Mouse (Mus musculus): ENCODE measurements at regions not wholly inside any gene's neighbourhood (a gene's known extent, or its start where the extent isn't known, plus 50 kb on each side); places are given as distances from the start of the nearest gene placed in this dataset.

DNA sequence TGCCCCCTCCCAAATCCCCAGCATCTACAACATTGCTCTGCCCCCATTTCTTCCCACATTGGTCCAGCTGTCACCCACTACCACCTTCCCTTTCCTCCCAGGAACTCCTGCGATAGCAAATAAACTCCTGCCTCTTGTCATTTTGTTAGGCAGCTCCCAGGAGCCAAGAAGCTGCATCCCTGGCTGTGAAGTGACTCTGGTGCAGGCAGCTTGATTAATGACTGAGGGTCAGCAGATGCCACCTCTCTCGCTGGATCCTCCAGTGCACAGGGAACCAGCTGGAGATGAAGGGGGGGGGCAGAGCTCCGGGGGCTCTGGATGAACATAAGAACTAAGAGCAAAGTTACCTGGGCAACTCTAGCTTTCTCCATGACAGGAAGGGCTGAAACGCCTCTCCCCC, 235.2 kb downstream of the Gm45692 start:
- DNase-seq (ENCODE audit: low spot score): no peak

DNA sequence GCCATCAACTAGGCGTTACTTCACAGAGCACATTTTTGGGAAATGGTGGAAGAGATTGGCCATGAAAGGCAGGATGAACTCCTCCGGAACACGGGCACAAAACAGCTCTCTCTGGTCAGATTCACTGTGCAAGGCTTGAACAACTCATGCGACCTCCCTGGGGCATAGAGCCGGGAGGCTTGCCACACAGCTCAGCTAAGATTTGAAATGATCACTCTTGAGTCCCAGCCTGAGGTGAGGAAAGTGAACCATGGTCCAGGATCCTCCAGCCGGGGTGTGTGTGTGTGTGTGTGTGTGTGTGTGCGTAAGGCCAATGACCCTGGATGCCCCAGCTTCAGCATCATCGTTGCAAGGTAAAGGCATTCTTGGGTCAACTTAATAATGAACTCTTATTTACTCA, 237.5 kb downstream of the Gm45692 start:
- no peak for DNase-seq (ENCODE audit: low spot score)

DNA sequence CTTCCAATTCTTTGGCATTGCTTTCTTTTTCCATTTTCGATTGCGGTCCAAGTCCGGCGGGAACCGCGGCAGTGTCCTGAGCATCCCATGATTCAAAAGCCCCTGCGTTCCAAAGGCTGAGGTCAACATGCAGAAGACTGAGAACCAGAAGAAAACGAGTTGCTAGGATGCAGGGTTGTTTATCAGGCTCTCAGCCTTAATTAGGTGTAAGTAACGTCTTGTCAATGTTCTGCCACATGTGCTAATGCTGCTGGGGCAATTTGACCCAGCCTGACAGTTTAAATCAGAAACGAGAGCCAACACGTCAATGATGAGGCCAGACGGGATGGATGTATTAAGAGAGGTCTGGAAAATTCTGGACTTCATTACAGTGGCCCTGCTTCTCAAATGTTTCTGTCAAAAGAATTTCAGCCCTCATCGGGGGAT, 239.4 kb downstream of the Gm45692 start:
- no peak for DNase-seq (ENCODE audit: low spot score)

DNA sequence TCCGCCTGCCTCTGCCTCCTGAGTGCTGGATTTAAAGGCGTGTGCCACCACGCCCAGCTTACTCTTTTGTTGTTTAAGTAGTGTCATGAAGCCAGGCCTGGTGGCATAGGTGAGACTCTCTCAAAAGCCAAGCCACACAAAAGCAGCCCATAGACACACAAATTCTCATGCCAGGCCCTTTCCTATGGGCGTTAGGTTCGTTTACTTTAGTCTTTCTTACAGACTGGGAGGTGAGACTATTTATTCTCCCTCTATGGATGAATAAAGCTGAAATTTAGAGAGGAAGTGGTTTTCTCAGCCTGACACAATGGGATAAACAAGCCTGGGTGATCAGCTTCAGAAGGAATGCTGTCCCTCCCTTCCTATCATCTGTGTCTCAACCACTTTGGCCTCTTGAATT, 243.0 kb downstream of the Gm45692 start:
- no peak for DNase-seq (ENCODE audit: low spot score)

DNA sequence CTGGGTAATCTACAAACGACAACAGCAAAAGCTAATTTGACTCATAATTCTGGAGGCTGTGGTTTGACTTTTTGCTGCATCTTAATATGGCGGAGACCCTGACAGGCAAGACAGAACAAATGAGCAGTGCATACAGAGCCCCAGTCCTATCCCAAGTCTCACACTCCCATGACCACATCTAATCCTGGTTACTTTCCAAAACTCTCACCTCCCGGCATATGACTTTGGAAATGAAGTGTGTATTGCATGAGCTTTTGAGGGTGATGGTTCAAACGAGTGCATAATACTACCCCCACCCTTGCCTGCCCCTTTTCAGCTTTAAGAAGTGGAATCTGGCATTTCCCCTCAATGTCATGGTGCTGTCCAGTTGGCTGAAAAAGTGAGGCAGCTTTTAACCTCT, 244.3 kb downstream of the Gm45692 start:
- no peak for DNase-seq (ENCODE audit: low spot score)

DNA sequence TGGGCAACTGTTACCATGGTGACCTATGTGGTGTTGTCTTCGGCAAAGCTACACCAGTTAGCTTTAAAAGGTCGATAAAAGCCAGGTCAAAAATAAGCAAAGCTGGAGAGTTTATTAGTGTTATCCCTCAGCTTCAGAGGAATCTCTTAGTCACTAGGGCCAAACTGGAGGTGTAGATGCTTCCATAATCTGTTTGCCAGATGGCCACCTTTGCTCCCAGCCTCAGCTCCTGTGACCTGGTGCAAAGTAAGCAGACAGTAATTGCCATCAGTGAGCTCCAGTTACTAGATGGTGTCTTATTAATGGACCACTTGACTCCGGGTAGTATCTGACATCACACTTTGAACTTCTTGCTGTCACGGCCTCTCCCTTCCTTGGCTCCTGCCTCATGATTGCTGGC, 245.3 kb downstream of the Gm45692 start:
- DNase-seq (ENCODE audit: low spot score): no peak

DNA sequence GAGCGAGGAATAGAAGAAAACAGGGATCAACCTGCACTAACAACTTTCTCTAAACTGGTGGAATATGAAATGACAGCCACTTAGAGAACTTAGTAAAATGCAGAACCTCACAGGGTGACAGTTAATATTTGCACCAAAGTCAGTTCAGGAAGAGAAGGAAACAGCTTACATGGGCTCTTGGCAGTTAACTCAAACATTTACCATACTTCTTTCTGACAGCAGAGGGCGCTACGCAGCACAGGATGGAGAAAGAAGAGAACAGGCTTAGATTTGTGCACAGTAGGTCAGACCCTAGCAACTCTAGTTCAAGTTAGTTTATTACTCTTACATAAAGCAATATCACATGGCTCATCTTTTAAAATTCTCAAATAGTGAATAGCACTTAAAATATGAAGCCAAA, 261.3 kb downstream of the Gm45692 start:
- peak; percentile 68 for DNase-seq (ENCODE audit: low spot score)

DNA sequence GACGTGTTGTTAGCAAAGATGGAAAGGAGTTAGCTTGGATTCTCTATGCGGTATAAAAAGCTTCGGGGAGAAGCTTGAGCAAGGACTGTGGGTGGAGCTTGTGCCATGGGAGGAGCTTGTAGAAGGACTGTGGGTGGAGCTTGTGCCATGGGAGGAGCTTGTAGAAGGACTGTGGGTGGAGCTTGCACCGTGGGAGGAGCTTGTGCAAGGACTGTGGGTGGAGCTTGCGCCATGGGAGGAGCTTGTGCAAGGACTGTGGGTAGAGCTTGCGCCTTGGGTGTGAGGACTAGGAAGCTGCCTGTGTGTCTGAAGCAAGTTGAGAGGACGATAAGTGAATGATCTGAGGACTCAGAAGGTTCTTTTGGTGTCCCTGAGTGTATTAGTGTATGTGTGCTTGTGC, 263.1 kb downstream of the Gm45692 start:
- DNase-seq (ENCODE audit: low spot score): no peak

DNA sequence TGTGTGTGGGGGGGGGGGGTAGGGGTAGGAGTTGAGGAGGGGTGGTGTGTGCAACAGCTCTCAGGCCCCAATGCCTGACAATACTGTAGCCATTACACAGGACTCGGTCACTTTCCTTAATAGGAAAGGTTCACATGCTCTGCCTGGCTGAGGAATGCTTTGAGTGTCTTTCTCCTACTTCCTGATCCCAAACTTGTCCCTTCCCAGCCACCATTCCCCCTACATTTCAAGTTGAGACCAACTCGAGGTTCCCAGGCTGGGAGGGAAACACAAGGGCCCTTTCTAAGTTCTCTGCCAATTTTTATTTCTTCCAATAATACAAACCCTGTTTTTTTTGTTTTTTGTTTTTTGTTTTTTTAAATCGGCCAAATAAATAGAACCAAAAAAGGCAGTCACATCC, 264.6 kb downstream of the Gm45692 start:
- DNase-seq (ENCODE audit: low spot score): no peak

DNA sequence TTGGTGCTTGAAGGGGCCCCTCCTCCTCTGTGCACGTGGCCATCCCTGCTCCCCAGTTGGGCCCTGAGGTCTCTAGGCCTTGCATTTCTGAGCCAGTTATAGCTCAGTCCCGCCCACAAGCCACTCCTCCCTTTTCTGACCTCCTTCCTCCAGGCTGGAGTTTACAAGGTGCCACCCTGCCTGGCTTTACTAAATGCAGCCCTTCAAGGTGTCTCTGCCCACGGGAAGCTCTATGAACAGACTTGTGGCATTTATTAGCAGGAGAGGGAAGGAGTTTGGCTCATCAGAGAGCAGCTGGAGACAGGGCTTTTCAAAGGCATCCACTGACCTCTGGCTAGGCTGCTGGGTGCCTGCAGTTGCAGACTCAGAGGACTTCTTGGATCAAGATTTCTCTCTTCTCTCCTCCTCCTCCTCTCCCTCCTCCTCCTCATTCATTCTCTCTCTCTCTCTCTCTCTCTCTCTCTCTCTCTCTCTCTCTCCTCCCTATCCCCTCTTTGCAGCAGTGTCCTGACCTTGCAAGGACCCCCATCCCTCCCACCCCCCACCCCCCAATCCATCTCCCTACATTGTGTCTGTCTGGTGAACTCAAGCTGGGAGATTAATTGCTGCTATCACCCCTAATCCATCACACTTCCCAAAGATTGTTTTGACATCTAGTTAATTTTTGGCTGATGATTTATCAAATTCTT, 265.1 kb downstream of the Gm45692 start:
- DNase-seq (ENCODE audit: low spot score): peak; percentile 23

DNA sequence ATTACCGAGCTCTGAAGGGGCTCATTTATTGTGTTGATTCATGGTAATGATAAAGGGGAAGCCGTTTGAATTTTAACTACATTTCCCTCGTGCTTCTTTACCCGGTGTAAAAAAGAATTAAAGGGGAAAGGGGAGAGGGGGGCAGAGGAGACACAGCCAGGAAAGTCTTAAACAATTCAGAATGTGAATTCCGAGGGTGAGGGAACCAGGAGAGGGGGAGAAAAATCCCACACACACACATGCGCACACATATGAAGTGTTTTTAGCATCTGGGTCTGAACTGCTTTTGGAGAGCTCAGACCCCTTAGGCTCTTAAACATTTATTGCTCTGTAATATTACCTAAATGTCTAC, 265.6 kb downstream of the Gm45692 start:
- no peak for DNase-seq (ENCODE audit: low spot score)

DNA sequence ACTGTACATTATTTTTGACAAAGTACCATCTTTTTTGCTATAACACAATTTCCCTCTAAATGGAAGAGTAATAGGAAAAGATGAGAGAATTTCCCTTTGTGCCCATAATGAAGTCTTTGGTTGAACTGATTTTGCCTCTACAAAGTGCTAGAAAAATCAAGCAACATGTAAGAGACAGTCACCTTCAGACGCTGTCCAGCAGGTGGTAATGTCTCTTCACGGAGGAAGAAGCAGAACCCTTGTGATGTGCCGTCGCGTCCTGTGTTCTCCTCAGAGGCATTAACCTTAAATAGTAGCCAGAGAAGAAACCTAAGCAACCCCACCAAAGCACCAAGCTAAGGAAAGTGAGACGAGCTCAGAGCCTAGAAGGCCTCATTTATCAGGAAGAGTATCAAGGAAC, 275.7 kb downstream of the Gm45692 start:
- no peak for DNase-seq (ENCODE audit: low spot score)

DNA sequence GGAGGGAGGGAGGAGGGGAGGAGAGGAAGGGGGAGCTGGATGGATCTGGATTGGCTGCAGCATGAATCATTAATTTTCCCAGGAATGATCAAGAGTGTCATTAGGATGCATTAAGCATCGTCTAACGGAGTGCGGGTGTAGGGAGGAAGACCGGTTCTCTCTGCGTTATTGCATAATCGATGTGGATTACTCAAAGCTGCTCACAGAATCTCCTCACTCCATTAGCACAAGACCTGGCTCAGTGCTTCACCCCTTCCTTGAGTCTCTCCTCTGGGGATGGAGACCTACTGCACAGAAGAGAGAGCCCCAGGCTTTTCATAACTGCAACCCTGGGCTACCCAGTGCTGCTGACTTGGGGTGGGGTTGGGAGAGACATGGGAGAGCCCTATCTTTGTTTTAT, 300.7 kb downstream of the Gm45692 start:
- DNase-seq (ENCODE audit: low spot score): no peak

DNA sequence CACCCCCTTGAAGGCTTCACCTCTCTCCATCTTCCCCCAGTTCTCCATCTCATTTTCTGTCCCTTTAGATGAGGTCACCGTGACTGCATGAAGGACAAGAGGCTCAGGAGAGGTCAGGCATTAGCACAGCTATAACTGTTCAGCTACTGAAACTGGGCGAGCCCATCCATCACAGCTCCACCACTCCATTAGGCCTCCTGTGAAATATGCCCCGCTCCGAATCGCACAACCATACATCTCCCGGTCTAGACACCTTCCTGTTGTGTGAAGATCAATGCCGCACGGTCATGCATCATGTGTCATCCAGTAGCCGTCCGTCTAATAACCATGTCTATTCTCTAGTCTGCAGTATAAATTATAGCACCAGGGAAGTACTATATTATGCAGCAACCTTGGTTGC, 301.2 kb downstream of the Gm45692 start:
- no peak for DNase-seq (ENCODE audit: low spot score)

DNA sequence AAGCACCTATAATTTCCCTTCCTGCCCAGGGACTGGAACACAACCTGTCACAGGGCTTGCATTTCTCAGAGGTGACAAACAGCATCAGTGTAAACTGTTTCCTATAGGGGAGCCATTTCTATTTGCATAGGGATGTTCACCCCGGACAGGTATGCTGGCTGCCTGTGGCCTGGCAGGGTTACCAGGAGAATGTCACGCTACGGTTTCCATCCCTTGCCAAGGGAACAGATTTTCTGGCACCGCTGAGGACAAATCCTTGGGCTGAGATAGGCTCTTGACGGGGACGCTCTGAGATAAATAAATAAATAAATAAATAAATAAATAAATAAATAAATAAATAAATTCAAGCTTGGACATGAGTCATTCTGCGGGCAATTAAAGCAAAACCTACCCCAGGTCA, 308.0 kb downstream of the Gm45692 start:
- no peak for DNase-seq (ENCODE audit: low spot score)

DNA sequence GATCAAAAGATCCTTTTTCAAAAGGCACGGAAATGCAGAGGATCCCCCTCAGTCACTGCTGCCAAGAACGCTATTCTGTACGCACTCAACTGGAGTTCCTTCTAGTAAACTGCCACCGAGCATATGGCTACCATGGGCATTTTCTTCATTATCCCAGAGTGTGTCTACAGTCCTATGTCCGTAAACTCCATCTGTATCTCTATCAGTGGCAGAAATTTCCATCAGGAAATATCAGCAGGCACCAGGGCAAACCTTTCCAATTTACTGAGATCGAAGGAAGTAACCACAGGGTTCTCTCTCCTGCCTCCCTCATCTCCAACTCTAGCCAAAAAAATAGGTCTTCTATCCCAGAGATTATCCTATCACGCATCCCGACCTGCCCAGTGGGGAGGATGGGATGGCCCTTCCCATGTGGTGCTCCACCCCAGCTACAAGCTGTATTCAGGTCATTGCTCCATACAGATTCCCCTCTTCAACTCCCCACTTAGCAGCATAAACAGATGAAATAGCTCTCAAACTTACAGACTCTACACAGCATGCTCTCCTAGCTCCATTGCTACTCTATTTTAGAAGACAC, 310.5 kb downstream of the Gm45692 start:
- no peak for DNase-seq (ENCODE audit: low spot score)

DNA sequence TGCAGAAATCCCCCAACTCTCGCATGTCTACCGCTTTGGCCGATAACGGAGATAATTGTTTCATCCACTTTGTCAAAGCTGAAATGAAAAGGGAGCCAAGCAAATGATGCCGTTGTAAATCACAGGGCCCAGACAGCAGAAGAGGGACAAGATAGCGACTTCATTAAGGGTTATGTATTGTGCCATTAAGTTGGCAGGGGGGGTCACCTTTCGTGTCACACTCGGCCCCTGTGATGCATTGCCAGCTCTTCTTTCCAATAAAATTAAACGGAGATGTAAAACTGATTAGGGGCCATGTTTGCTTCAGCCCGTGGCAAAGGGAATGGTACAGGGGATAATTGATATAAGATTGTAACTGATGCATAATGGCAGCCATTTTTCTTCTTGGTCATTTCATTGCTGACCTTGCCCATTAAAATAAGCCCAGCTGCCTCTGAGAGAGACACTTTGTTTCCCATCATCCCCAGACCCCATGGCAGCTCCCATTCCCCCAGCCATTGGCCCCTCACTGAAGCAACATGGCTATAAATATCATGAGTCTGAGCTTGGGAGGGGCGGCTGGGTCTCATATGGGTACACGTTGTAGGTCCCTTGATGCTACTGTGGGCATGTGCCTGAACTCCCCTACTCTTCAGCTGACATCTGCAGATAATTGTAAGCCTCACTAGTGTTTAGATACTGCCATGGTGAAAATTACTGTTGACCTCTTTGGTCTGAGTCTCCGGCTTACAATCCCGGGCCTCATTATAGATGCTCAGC, 313.0 kb downstream of the Gm45692 start:
- DNase-seq (ENCODE audit: low spot score): no peak

DNA sequence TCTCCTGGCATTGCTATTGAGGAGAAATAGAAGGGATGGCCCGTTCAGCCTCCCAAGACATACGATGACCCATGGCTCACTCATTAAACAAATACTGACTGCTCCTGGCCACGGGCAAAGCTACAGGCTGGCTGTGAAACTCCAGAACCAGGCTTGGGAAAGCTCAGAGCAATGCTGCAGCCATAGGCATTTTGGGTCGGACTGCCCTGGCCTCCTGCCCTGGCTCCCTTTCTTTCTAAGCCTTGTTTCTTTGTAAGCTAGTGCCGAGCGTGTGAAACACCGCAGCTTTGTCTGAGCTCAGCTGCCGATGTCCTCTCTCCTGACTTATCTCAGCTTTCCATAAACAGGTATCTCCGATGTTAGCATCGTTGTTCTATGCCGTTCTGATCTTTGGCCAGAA, 316.9 kb downstream of the Gm45692 start:
- DNase-seq (ENCODE audit: low spot score): no peak

DNA sequence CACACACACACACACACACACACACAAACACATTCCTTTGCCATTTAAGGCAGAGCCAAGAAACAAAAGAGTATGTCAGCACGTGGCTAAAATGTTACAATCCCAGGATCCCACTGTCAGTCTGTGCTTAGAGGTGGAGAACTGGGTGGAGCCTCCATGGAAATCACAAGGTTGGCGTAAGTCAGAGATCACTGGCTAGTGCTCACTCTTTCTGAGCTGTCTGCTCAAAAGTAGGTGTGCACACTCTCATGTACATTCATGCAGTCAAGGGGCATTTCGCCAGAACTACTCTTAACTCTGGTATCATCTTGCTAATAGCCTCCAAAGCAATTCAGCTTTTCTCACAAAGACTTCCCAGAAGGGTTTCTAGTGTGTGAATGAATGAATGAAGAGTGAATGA, 318.2 kb downstream of the Gm45692 start:
- no peak for DNase-seq (ENCODE audit: low spot score)

DNA sequence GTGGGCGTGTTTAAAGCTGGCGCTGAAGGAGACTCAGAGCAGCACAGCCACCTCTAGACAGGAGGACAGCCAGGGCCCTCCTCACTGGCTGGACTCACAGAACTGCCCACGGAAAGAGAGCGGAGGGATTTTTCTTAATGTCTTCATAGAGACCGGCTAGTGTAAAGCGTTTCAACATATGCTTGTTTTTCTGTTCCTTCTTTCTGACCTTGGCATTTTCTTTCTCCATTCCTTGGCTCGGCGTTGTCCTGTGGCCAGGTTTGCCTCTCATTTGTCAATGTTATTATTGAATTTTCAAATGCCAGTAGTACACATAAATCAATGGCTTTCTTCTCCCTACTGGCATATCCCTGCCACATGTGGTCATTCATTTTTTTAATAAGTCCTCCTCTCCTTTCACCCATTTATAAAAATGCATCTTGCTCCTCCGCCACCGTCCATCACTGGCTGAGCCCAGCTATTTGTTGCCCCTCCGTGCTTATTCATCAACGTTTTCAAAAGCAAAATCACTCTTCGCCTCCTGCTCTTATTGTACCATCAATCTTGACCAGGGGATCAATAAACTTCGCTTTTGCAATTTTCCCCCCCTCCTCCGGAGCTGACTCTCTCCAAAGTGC, 319.0 kb downstream of the Gm45692 start:
- no peak for DNase-seq (ENCODE audit: low spot score)

DNA sequence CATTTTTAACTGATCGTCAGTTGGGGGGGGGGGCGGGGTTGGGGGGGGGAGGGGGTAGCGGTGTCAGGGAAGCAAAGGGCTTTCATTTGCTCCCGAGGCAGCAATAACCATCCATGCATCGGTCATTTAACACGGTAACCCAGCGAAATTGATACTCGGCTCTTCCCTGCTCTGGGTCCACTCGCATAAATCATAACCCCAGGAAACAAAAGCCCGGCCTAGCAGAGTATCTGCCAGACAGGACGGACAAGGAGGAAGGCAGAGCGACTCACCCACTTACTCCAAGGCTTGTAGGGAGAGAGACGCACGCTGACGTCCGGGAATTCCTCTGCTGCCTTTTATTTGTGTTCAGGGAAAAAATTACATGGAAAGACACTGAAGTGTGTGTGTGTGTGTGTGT, 319.5 kb downstream of the Gm45692 start:
- no peak for DNase-seq (ENCODE audit: low spot score)

DNA sequence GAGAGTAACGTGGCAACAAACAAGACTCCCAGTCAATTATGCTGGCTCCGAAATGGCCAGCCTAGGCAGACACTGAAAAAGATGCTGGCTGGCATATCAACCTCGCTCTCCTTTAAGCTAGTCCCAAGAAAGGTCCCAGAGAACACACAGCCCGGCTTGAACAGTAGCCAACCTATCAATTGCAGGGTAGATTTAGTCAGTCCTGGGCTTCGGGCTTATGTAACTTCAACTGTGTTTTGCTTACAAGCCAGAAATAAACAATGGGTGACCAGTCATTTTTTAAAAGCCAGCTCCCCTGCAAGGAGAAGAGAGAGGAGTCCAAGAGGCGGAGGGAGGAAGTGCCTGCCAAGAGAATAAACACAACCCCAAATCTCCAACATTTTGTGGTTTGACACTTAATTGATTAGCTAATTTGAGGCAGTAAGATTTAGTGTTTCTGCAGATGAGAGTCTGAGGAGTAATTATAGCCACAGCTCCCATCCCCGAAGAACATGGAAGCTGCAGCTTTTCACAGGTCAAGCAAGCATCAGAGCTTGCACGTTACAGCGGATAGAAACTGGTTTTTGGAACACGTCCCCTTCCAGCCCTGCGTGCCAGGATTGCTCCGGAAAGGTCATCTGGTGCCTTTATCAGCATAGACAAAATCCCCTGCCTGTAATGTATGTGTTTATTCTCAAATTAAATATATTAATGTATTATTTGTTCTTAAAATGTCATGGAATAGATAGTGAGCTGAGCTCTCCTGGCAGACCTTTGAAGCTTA, 322.1 kb downstream of the Gm45692 start:
- DNase-seq (ENCODE audit: low spot score): no peak
